ENCODE assay signal across 17 mouse cellular contexts in the genomic region with DNA sequence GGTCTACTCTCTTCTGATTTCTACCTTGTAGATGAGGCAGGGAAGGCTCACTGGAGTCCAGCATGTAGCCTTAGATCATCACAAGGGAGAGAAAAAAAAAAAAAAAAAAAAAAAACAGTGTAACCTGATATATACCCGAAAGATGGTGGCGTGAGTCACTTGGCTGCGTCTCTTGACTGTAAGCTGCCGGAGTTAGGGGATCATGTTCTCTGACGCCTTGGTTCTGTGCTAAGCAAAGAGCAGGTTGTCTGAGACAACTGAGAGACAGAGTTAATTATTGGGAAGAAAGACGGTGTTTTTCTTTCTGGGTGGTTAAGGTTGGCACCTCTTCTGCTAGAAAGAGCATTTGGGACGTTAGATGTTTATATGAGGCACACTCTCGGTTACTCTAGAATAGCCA. TPM values are rescaled to one million over a fixed set of nuclear protein-coding genes. Genes with fewer than 3 reads are reported as not detected.
"Had no signal": no experiment of that assay in that cellular context is flagged by ENCODE, and none has a peak within 500 bp of the region (broad histone marks: within the 10 kb centered on the region; RNA-seq: fewer than 3 reads in every experiment).

No protein-coding gene starts in this region.

- H3K4me3 ChIP-seq: limb, embryonic 15.5 days; liver, embryonic 15.5 days; lung, embryonic 15.5 days; midbrain, embryonic 12.5 days; neural tube, embryonic 15.5 days had no signal

- H3K9me3 ChIP-seq: limb, embryonic 15.5 days; liver, embryonic 15.5 days; lung, embryonic 15.5 days; neural tube, embryonic 15.5 days had no signal

- DNase-seq: right cerebral cortex, adult 18-20 months; right cerebral cortex, postnatal 25 days; thymus, postnatal 36 days had no signal

- H3K4me2 ChIP-seq: limb, embryonic 15.5 days; liver, embryonic 15.5 days; lung, embryonic 15.5 days; midbrain, embryonic 12.5 days; neural tube, embryonic 15.5 days had no signal

- H3K4me1 ChIP-seq: limb, embryonic 15.5 days; liver, embryonic 15.5 days; lung, embryonic 15.5 days; midbrain, embryonic 12.5 days; neural tube, embryonic 15.5 days had no signal

- H3K27me3 ChIP-seq: limb, embryonic 15.5 days; liver, embryonic 15.5 days; lung, embryonic 15.5 days; midbrain, embryonic 12.5 days; neural tube, embryonic 15.5 days had no signal

- H3K9ac ChIP-seq: limb, embryonic 15.5 days; liver, embryonic 15.5 days; lung, embryonic 15.5 days; midbrain, embryonic 12.5 days; neural tube, embryonic 15.5 days had no signal

- H3K36me3 ChIP-seq: limb, embryonic 15.5 days; liver, embryonic 15.5 days; lung, embryonic 15.5 days; midbrain, embryonic 12.5 days; neural tube, embryonic 15.5 days had no signal

- ATAC-seq: inflammation-experienced regulatory T-cells, adult 6 months; intestine, postnatal 0 days had no signal

- H3K27ac ChIP-seq: limb, embryonic 15.5 days; liver, embryonic 15.5 days; lung, embryonic 15.5 days; midbrain, embryonic 12.5 days; neural tube, embryonic 15.5 days had no signal

RNA-seq across cellular contexts. Expression of a gene that starts 4.1 kb away (rescaled TPM):
- total RNA-seq: layer of hippocampus, postnatal 25 days; left cerebral cortex, adult 8-10 months; left cerebral cortex, postnatal 25 days; megakaryocyte-erythroid progenitor cell, adult 5-6 weeks; midbrain, postnatal 0 days had no signal
- polyA plus RNA-seq: inflammation-experienced regulatory T-cells, adult 6 months; limb, embryonic 11.5 days; midbrain, embryonic 12.5 days; midbrain, postnatal 0 days; neural tube, embryonic 11.5 days had no signal

RNA-seq across cellular contexts. Expression of a gene that starts 26.9 kb away (rescaled TPM):
- total RNA-seq: layer of hippocampus, postnatal 25 days; left cerebral cortex, postnatal 25 days; megakaryocyte-erythroid progenitor cell, adult 5-6 weeks; midbrain, postnatal 0 days had no signal
- polyA plus RNA-seq: inflammation-experienced regulatory T-cells, adult 6 months; intestine, postnatal 0 days; limb, embryonic 11.5 days; limb, embryonic 15.5 days; lung, embryonic 15.5 days; midbrain, embryonic 12.5 days; midbrain, postnatal 0 days; neural tube, embryonic 11.5 days; neural tube, embryonic 15.5 days had no signal

RNA-seq across cellular contexts. Expression of a gene that starts 50.7 kb away (rescaled TPM):
- total RNA-seq: megakaryocyte-erythroid progenitor cell, adult 5-6 weeks; midbrain, postnatal 0 days had no signal
- polyA plus RNA-seq: intestine, postnatal 0 days; limb, embryonic 11.5 days; liver, embryonic 15.5 days; neural tube, embryonic 11.5 days; neural tube, embryonic 15.5 days had no signal

RNA-seq across cellular contexts. Expression of a gene that starts 58.2 kb away (rescaled TPM):
- total RNA-seq: layer of hippocampus, postnatal 25 days; left cerebral cortex, adult 8-10 months; left cerebral cortex, postnatal 25 days; megakaryocyte-erythroid progenitor cell, adult 5-6 weeks; midbrain, postnatal 0 days had no signal
- polyA plus RNA-seq: inflammation-experienced regulatory T-cells, adult 6 months; limb, embryonic 11.5 days; midbrain, embryonic 12.5 days; midbrain, postnatal 0 days; neural tube, embryonic 11.5 days had no signal
